Mouse (Mus musculus) embryonic facial prominence, embryonic 14.5 days (tissue): ENCODE measurements around the gene Pcdh11x. TPM values are rescaled to one million over a fixed set of nuclear protein-coding genes. Genes with fewer than 3 reads are reported as not detected.

Source experiments
- ATAC-seq: fragments of 200-750 bp; cut with Nextera tagmentation; 2 replicates; pipeline ENCODE4 v1.8.0; 2017; ENCODE audit warnings: low read depth, moderate number of reproducible peaks, moderate TSS enrichment
- DNase-seq: peaks from one replicate; pipeline ENCODE4 v3.0.0-alpha.2; 2015; ENCODE audit warnings: low spot score
- H3K27ac ChIP-seq: fragments of 300-500 bp; sonication (generic); replicated peaks from 2 replicates; pipeline ENCODE4 v1.5.1; 2014; ENCODE audit warnings: low read depth, mild to moderate bottlenecking, low read length, moderate library complexity
- H3K27me3 ChIP-seq: fragments of 300-500 bp; sonication (generic); replicated peaks from 2 replicates; pipeline ENCODE4 v1.6.1; 2014; ENCODE audit warnings: low read length; ENCODE audit not compliant: control insufficient read depth, insufficient read depth
- H3K36me3 ChIP-seq: fragments of 300-500 bp; sonication (generic); 2 replicates; pipeline ENCODE4 v1.6.1; 2014; ENCODE audit warnings: low read length, mixed read lengths; ENCODE audit not compliant: control insufficient read depth, insufficient read depth
- H3K4me1 ChIP-seq: fragments of 300-500 bp; sonication (generic); 2 replicates; pipeline ENCODE4 v1.6.1; 2014; ENCODE audit warnings: antibody characterized with exemption, low read length; ENCODE audit not compliant: control insufficient read depth, insufficient read depth
- H3K4me2 ChIP-seq: fragments of 300-500 bp; sonication (generic); 2 replicates; pipeline ENCODE4 v1.6.1; 2014; ENCODE audit warnings: low read depth, mild to moderate bottlenecking, low read length, moderate library complexity, mixed read lengths
- H3K4me3 ChIP-seq: fragments of 300-500 bp; sonication (generic); 2 replicates; pipeline ENCODE4 v1.5.1; 2014; ENCODE audit warnings: low read depth, mild to moderate bottlenecking, low read length
- H3K9ac ChIP-seq: fragments of 300-500 bp; sonication (generic); 2 replicates; pipeline ENCODE4 v1.6.1; 2014; ENCODE audit warnings: low read depth, mild to moderate bottlenecking, low read length, moderate library complexity, mixed read lengths
- H3K9me3 ChIP-seq: fragments of 300-500 bp; sonication (generic); 2 replicates; pipeline ENCODE4 v1.6.1; 2016; ENCODE audit warnings: low read length; ENCODE audit not compliant: control insufficient read depth
- WGBS: fragments of 180-500 bp; shearing (Covaris S2); extraction: QIAGEN DNeasy Blood & Tissue Kit; methylation state at CpG from one replicate; pipeline ENCODE4 v1.1.7; 2014; 5-methylcytosine and 5-hydroxymethylcytosine counted together
- polyA plus RNA-seq: library from polyadenylated mRNA; unstranded; fragments of >200 nt; fragmentation: Nextera tagmentation; extraction: Ambion mirVana; gene quantifications from 2 replicates; pipeline ENCODE4 v1.2.1, GENCODE M21; 2014

Pcdh11x gene
- polyA plus RNA-seq, 1 experiment from 2014 or later = 5.5 TPM

DNA sequence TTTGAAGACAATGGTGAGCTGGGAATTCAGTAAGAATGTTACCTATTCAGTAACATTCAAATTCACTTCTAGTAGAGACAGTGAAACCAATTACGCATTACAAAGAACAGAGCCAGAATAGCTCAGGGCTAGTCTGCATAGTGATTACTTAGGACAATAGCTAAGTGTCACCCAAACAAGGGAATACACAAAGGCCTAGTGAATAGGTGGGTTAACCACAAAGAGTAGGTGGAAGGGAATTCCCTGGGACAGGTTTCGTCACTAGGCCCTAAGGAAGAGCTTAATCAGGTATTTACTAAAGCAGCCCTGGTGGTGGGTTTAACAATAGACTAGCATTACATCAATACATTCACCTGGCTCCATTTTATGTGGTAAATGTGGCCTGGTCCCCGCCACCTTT, 654.5 kb downstream of the Pcdh11x start:
- ATAC-seq = no peak

More for the DNA sequence above, 654.5 kb downstream of the Pcdh11x start:
- no peak overlapping the region for H3K9ac ChIP-seq
- no peak overlapping the region for H3K4me2 ChIP-seq
- H3K27ac ChIP-seq = no peak overlapping the region
- no peaks in the 10 kb centered on the region for H3K4me1 ChIP-seq
- 83% methylated on average over 3 of the region's 3 CpGs for WGBS
- H3K9me3 ChIP-seq = no peaks in the 10 kb centered on the region
- no peaks in the 10 kb centered on the region for H3K27me3 ChIP-seq
- H3K36me3 ChIP-seq = no peaks in the 10 kb centered on the region
- no peak overlapping the region for H3K4me3 ChIP-seq
- no peak for DNase-seq

Other genes with a start within 250 kb of the Pcdh11x start
- gene H2afb3, start 22.8 kb downstream of the Pcdh11x start, polyA plus RNA-seq = not detected in 2 replicates